In the genomic region with DNA sequence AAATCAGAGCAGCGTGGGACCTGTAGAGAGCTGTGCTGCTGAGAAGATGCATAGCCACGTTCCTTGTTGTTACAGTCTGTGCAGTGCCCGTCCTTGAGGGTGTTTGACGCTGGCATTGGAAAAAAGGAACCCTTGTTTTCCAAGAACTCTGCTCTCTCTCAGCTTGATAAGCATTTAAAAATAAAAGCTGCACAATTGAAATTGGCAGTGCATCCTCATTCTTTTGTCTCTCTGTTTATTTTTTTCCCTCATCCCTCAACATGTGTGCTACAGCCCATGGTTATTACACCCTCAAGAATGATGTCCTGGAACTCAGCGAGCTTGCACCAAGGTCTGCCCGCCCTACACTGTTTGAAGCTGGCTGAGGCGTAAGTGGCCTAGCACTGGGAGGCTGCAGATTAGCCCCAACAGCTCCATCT, we compare ENCODE assay signal across 9 mouse cellular contexts.
A peak's percentile ranks its signal among the peaks of the same experiment; 100 is the strongest.
DNase-seq lines count a peak whose midpoint lies in the region; ATAC-seq and TF ChIP-seq lines count a peak whose summit lies in the region.
"Had no signal": no experiment of that assay in that cellular context is flagged by ENCODE, and none has a peak within 500 bp of the region (broad histone marks: within the 10 kb centered on the region; RNA-seq: fewer than 3 reads in every experiment).

No protein-coding gene starts in this region.

- H3K4me3 ChIP-seq in kidney, embryonic 15.5 days (replicated peaks): no peak overlapping the region
- no peak overlapping the region for H3K4me3 ChIP-seq in forebrain, embryonic 12.5 days (replicated peaks)
- H3K4me3 ChIP-seq in hindbrain, embryonic 15.5 days: no peak overlapping the region
- H3K4me3 ChIP-seq in olfactory bulb, adult 2 months (ENCODE audit: insufficient read depth, low read depth, low read length): no peak overlapping the region

- TF ChIP-seq POLR2A in olfactory bulb, adult 2 months (IDR thresholded peaks at IDR 0.05; ENCODE audit: insufficient read depth, low read depth, low read length): no peak

- TF ChIP-seq CTCF in olfactory bulb, adult 2 months (IDR thresholded peaks at IDR 0.05; ENCODE audit: insufficient read depth, low read depth, low read length): no peak

- H3K36me3 ChIP-seq in kidney, embryonic 15.5 days: no peaks in the 10 kb centered on the region
- no peaks in the 10 kb centered on the region for H3K36me3 ChIP-seq in forebrain, embryonic 12.5 days (replicated peaks)
- no peaks in the 10 kb centered on the region for H3K36me3 ChIP-seq in hindbrain, embryonic 15.5 days

- no peaks in the 10 kb centered on the region for H3K27me3 ChIP-seq in kidney, embryonic 15.5 days
- no peaks in the 10 kb centered on the region for H3K27me3 ChIP-seq in forebrain, embryonic 12.5 days
- no peaks in the 10 kb centered on the region for H3K27me3 ChIP-seq in hindbrain, embryonic 15.5 days

- no peaks in the 10 kb centered on the region for H3K9me3 ChIP-seq in kidney, embryonic 15.5 days (replicated peaks)
- H3K9me3 ChIP-seq in forebrain, embryonic 12.5 days: no peaks in the 10 kb centered on the region
- H3K9me3 ChIP-seq in hindbrain, embryonic 15.5 days: no peaks in the 10 kb centered on the region
- H3K9me3 ChIP-seq: G1E had no signal

- H3K9ac ChIP-seq in kidney, embryonic 15.5 days: no peak overlapping the region
- H3K9ac ChIP-seq in forebrain, embryonic 12.5 days: no peak overlapping the region
- H3K9ac ChIP-seq in hindbrain, embryonic 15.5 days: no peak overlapping the region

- H3K4me1 ChIP-seq in kidney, embryonic 15.5 days: peaks cover 59% of the 10 kb centered on the region
- peaks cover 26% of the 10 kb centered on the region for H3K4me1 ChIP-seq in forebrain, embryonic 12.5 days
- peaks cover 40% of the 10 kb centered on the region for H3K4me1 ChIP-seq in hindbrain, embryonic 15.5 days (replicated peaks)
- peaks cover 19% of the 10 kb centered on the region for H3K4me1 ChIP-seq in olfactory bulb, adult 2 months (ENCODE audit: control insufficient read depth, insufficient read depth, low read length)

- H3K27ac ChIP-seq in kidney, embryonic 15.5 days: peak overlapping the region; percentile 91
- H3K27ac ChIP-seq in forebrain, embryonic 12.5 days: peak overlapping the region; percentile 15; the same call in 1 of the 2 replicates
- peak overlapping the region; percentile 74 for H3K27ac ChIP-seq in hindbrain, embryonic 15.5 days (replicated peaks)
- peak overlapping the region; percentile 70 for H3K27ac ChIP-seq in olfactory bulb, adult 2 months (ENCODE audit: insufficient read depth, low read depth, low read length)

- no peak for ATAC-seq in kidney, embryonic 15.5 days (replicated peaks; ENCODE audit: low FRiP score)
- no peak for ATAC-seq in forebrain, embryonic 12.5 days (ENCODE audit: low FRiP score)
- no peak for ATAC-seq in hindbrain, embryonic 15.5 days (ENCODE audit: low FRiP score, low read depth)

- 73% methylated on average over 7 of the region's 7 CpGs for WGBS in kidney, embryonic 15.5 days
- WGBS in forebrain, embryonic 12.5 days: 65% methylated on average over 7 of the region's 7 CpGs
- WGBS in hindbrain, embryonic 15.5 days: 46% methylated on average over 7 of the region's 7 CpGs
- 11% methylated on average over 7 of the region's 7 CpGs for WGBS in olfactory bulb, adult 2 months

- H3K4me2 ChIP-seq in kidney, embryonic 15.5 days: no peak overlapping the region
- H3K4me2 ChIP-seq in forebrain, embryonic 12.5 days: no peak overlapping the region
- H3K4me2 ChIP-seq in hindbrain, embryonic 15.5 days: no peak overlapping the region

- DNase-seq in kidney, adult 8-10 months: no peak
- peak; percentile 72 for DNase-seq in brain, adult 2 months (ENCODE audit: low read depth, low spot score)
- DNase-seq in spleen, postnatal 14 days (ENCODE audit: low spot score in 2 of 2): no peak
- no peak for DNase-seq in embryo, embryonic 9.5 days (ENCODE audit: extremely low spot score)

Comparison
In these comparisons a context has a peak if more than half of its experiments do, and no peak if none do; other contexts are left out.
1. H3K27ac ChIP-seq: peak in every context shown above with its lines; median percentile 91 in kidney, embryonic 15.5 days; 74 in hindbrain, embryonic 15.5 days; 70 in olfactory bulb, adult 2 months; 15 in forebrain, embryonic 12.5 days.